Mouse (Mus musculus) CH12.LX (cell line): ENCODE data around the gene Gkn2. TPM values are rescaled to one million over a fixed set of nuclear protein-coding genes. Genes with fewer than 3 reads are reported as not detected.

Experiments used
- DNase-seq: peaks from one replicate; pipeline ENCODE4 v3.0.0-alpha.2; 2013; ENCODE audit errors: extremely low read depth
- H3K27ac ChIP-seq: 2 replicates; pipeline ENCODE4 v1.5.1; 2012; ENCODE audit warnings: low read depth, mild to moderate bottlenecking, control low read depth, moderate library complexity; ENCODE audit not compliant: insufficient read depth
- H3K27me3 ChIP-seq: replicated peaks from 2 replicates; pipeline ENCODE3; 2012; ENCODE audit warnings: inconsistent platforms
- H3K36me3 ChIP-seq, 2 experiments: replicated peaks in 1 of 2; 2 replicates each; pipeline versions ENCODE3 to v1.6.1; 2012; ENCODE audit warnings: inconsistent platforms in 1 of 2, low read length in 1 of 2, mild to moderate bottlenecking in 1 of 2, mixed read lengths in 1 of 2, moderate library complexity in 1 of 2; ENCODE audit not compliant: control insufficient read depth in 1 of 2, insufficient read depth in 1 of 2
- H3K4me1 ChIP-seq, 2 experiments: 2 replicates each; pipeline ENCODE4 v1.6.1; 2012; ENCODE audit warnings: inconsistent platforms in 1 of 2, moderate library complexity in 1 of 2; ENCODE audit not compliant: insufficient read depth in 2 of 2, control insufficient read depth in 1 of 2
- H3K4me2 ChIP-seq: 2 replicates; pipeline ENCODE4 v1.6.1; 2012; ENCODE audit warnings: low read depth, mild to moderate bottlenecking, control low read depth; ENCODE audit not compliant: poor library complexity, insufficient read depth, severe bottlenecking
- H3K4me3 ChIP-seq, 3 experiments: fragments of 150-350 bp in 1 of 3; sonication (generic) in 1 of 3; replicated peaks in 1 of 3; 2 replicates each; pipeline versions ENCODE3 to v1.5.1; 2011 to 2012; ENCODE audit warnings: low read depth in 2 of 3, low read length in 2 of 3, mild to moderate bottlenecking in 2 of 3, moderate library complexity in 2 of 3, control low read depth in 1 of 3, improper control_type of control experiment in 1 of 3, inconsistent platforms in 1 of 3, mixed read lengths in 1 of 3; ENCODE audit not compliant: poor library complexity in 1 of 3
- H3K79me2 ChIP-seq: replicated peaks from 2 replicates; pipeline ENCODE4 v1.6.1; 2012; ENCODE audit warnings: mild to moderate bottlenecking, moderate library complexity; ENCODE audit not compliant: control insufficient read depth, poor library complexity, insufficient read depth, severe bottlenecking; ENCODE audit errors: extremely low read depth
- H3K9ac ChIP-seq: 2 replicates; pipeline ENCODE4 v1.6.1; 2012; ENCODE audit warnings: low read depth, mild to moderate bottlenecking, control low read depth, moderate library complexity; ENCODE audit not compliant: insufficient read depth
- H3K9me3 ChIP-seq: replicated peaks from 2 replicates; pipeline ENCODE3; 2012; ENCODE audit warnings: low read length, inconsistent platforms, mixed read lengths
- CHD1 ChIP-seq: IDR thresholded peaks from 2 replicates; pipeline ENCODE4 v1.6.1; 2012; ENCODE audit warnings: low read depth, low read length, improper control_type of control experiment, inconsistent platforms
- CHD2 ChIP-seq: IDR thresholded peaks from 2 replicates; pipeline ENCODE4 v1.6.1; 2011; ENCODE audit warnings: low read length, improper control_type of control experiment
- CTCF ChIP-seq, 2 experiments: IDR thresholded peaks in 1 of 2; conservative IDR thresholded peaks in 1 of 2; 2 replicates each; pipeline ENCODE4 v1.5.1; 2011 to 2012; ENCODE audit warnings: low read depth in 2 of 2, low read length in 2 of 2, improper control_type of control experiment in 1 of 2, inconsistent platforms in 1 of 2, mild to moderate bottlenecking in 1 of 2, moderate library complexity in 1 of 2
- EP300 ChIP-seq: IDR thresholded peaks from 2 replicates; pipeline ENCODE4 v1.6.1; 2011; ENCODE audit warnings: low read length, improper control_type of control experiment
- GABPA ChIP-seq: IDR thresholded peaks from 2 replicates; pipeline ENCODE4 v1.6.1; 2012; ENCODE audit warnings: low read depth, low read length, improper control_type of control experiment, inconsistent platforms; ENCODE audit not compliant: insufficient replicate concordance
- HCFC1 ChIP-seq: IDR thresholded peaks from 2 replicates; pipeline ENCODE4 v1.6.1; 2012; ENCODE audit warnings: low read depth, mild to moderate bottlenecking, inconsistent platforms, low read length, improper control_type of control experiment
- IRF4 ChIP-seq: IDR thresholded peaks from 2 replicates; pipeline ENCODE4 v1.6.1; 2014; ENCODE audit warnings: low read depth, mild to moderate bottlenecking, inconsistent platforms, low read length, improper control_type of control experiment
- JUN ChIP-seq: IDR thresholded peaks from 2 replicates; pipeline ENCODE4 v1.6.1; 2011; ENCODE audit warnings: low read depth, mild to moderate bottlenecking, low read length, improper control_type of control experiment, moderate library complexity; ENCODE audit not compliant: insufficient read depth
- JUND ChIP-seq: conservative IDR thresholded peaks from 2 replicates; pipeline ENCODE4 v1.6.1; 2011; ENCODE audit warnings: low read depth, low read length, improper control_type of control experiment
- KAT2A ChIP-seq: IDR thresholded peaks from 2 replicates; pipeline ENCODE4 v1.6.1; 2012; ENCODE audit warnings: low read length, improper control_type of control experiment, inconsistent platforms; ENCODE audit not compliant: insufficient replicate concordance
- MAZ ChIP-seq: IDR thresholded peaks from 2 replicates; pipeline ENCODE4 v1.6.1; 2012; ENCODE audit warnings: low read depth, mild to moderate bottlenecking, inconsistent platforms, low read length, improper control_type of control experiment, moderate library complexity
- MEF2A ChIP-seq: IDR thresholded peaks from 2 replicates; pipeline ENCODE4 v1.6.1; 2014; ENCODE audit warnings: low read depth, mild to moderate bottlenecking, inconsistent platforms, low read length, improper control_type of control experiment, borderline replicate concordance
- NRF1 ChIP-seq: IDR thresholded peaks from 2 replicates; pipeline ENCODE4 v1.6.1; 2014; ENCODE audit warnings: low read depth, mild to moderate bottlenecking, inconsistent platforms, low read length, improper control_type of control experiment, moderate library complexity
- POLR2A ChIP-seq: IDR thresholded peaks from 2 replicates; pipeline ENCODE4 v1.6.1; 2011; ENCODE audit warnings: low read depth, mild to moderate bottlenecking, improper control_type of control experiment, low read length
- RAD21 ChIP-seq: IDR thresholded peaks from 2 replicates; pipeline ENCODE4 v1.6.1; 2011; ENCODE audit warnings: low read depth, mild to moderate bottlenecking, low read length, improper control_type of control experiment, moderate library complexity
- SMC3 ChIP-seq: IDR thresholded peaks from 2 replicates; pipeline ENCODE4 v1.6.1; 2011; ENCODE audit warnings: low read depth, low read length, improper control_type of control experiment
- TBP ChIP-seq: conservative IDR thresholded peaks from 2 replicates; pipeline ENCODE4 v1.6.1; 2011; ENCODE audit warnings: low read depth, low read length, improper control_type of control experiment
- TCF12 ChIP-seq: IDR thresholded peaks from 2 replicates; pipeline ENCODE4 v1.6.1; 2014; ENCODE audit warnings: low read depth, mild to moderate bottlenecking, inconsistent platforms, low read length, improper control_type of control experiment
- UBTF ChIP-seq: IDR thresholded peaks from 2 replicates; pipeline ENCODE4 v1.6.1; 2012; ENCODE audit warnings: low read depth, mild to moderate bottlenecking, inconsistent platforms, low read length, improper control_type of control experiment, moderate library complexity
- USF1 ChIP-seq: IDR thresholded peaks from 2 replicates; pipeline ENCODE4 v1.6.1; 2014; ENCODE audit warnings: low read depth, mild to moderate bottlenecking, inconsistent platforms, low read length, improper control_type of control experiment
- USF2 ChIP-seq: conservative IDR thresholded peaks from 2 replicates; pipeline ENCODE4 v1.6.1; 2011; ENCODE audit warnings: low read depth, low read length, improper control_type of control experiment
- ZC3H11A ChIP-seq: IDR thresholded peaks from 2 replicates; pipeline ENCODE4 v1.6.1; 2012; ENCODE audit warnings: low read depth, mild to moderate bottlenecking, inconsistent platforms, low read length, improper control_type of control experiment
- ZMIZ1 ChIP-seq: IDR thresholded peaks from 2 replicates; pipeline ENCODE4 v1.6.1; 2012; ENCODE audit warnings: low read depth, mild to moderate bottlenecking, inconsistent platforms, low read length, improper control_type of control experiment
- ZNF384 ChIP-seq: IDR thresholded peaks from 2 replicates; pipeline ENCODE4 v1.6.1; 2012; ENCODE audit warnings: low read depth, low read length, improper control_type of control experiment, inconsistent platforms
- dilution Hi-C: fragments of 300-500 bp; cut with MboI; formaldehyde crosslinking; loops from 2 replicates; pipeline ENCODE4 v1.14.3; 2020; ENCODE audit warnings: low sequenced_read_pairs; ENCODE audit not compliant: extremely low pct_unique_long_range_greater_than_20kb, extremely low pct_ligation_motif_present
- in situ Hi-C: fragments of 300-500 bp; cut with MboI; formaldehyde crosslinking; loops from 3 replicates; pipeline ENCODE4 v1.14.3; 2019; ENCODE audit warnings: low sequenced_read_pairs, low pct_ligation_motif_present, low pct_unique_long_range_greater_than_20kb, mixed read lengths
- polyA plus RNA-seq: library from polyadenylated mRNA; unstranded; fragments of >175 nt; gene quantifications from 2 replicates; pipeline ENCODE4 v1.2.1, GENCODE M21; 2012; ENCODE audit warnings: low read depth; ENCODE audit not compliant: insufficient read length
- total RNA-seq, 2 experiments: library from RNA; depleted of rRNA; stranded (reverse); fragments of 300-350 nt in 1 of 2; fragments of >200 nt in 1 of 2; gene quantifications; 2 replicates each; pipeline ENCODE4 v1.2.3; 2012 to 2014

Gene Gkn2
- total and polyA plus RNA-seq, 3 experiments = not detected

DNA sequence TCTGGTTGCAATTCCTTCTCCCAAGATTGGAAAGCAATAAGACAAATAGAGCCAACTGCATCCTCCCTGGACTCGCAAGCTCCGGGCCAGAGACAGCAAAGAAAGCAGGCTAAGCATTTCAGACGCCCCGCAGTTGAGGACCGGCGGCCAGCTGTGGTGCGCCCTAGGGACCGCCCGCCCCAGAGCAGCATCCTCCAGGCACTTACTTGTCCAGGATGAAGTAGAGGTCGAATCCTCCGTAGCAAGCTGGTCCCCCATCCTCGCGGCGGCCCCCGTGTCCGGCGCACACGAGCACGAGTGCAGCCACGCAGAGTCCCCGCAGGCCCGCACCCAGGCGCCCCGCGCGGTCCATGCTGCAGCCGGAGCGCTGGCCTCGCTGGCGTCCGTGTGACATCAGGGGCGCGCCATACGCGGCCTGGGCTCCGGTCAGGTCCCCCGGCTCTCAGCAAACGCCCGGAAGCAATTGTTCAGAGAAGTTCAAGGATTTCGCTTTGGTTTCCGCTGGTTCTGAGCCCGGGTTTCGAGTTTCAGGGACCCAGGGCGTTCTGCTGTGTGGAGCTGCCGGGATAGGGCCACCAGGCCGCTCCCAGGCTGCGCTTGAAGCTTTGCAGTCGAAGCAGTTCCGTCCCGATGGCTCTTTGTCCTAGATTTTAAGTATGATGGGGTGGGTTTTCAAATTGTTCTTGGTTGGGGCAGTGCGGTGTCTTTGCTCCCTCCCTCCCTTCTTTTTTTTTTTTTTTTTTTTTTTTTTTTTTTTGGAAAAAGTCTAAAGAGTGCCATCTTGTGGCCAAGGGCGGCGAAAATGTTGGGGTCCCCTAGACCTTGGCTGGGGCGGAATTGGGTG is 37.8 kb upstream of the Gkn2 start, which contains the start of gene Antxr1:
Gene Antxr1 (minus strand): TSS at position 731 of the 844 bp plus-strand sequence.
- DNase-seq = peak; percentile 17
- H3K36me3 ChIP-seq = no peaks in the 10 kb centered on the region
- peaks cover 1% of the 10 kb centered on the region for H3K27me3 ChIP-seq
- H3K9me3 ChIP-seq = no peaks in the 10 kb centered on the region
- dilution Hi-C loops = no loop called here
- in situ Hi-C loops = no loop called here
- no peaks in the 10 kb centered on the region for H3K79me2 ChIP-seq
- TF ChIP-seq MAZ = peak; percentile 83
- peak; percentile 100 for TF ChIP-seq ZNF384
- peak in 1 of 2 experiments; percentile 73; a peak in 2 of 4 replicates for TF ChIP-seq CTCF (conservative IDR thresholded peaks at IDR 0.05 in 1 of 2, IDR thresholded peaks at IDR 0.05 in 1 of 2; ENCODE audit: low read depth in 2 of 2, low read length in 2 of 2)
- no peak for TF ChIP-seq CHD1
- TF ChIP-seq NRF1 = no peak
- peak; percentile 49 for TF ChIP-seq RAD21
- TF ChIP-seq UBTF = 0 out of 2 replicates have a peak, but pooled peaks have one; percentile 5
- peak; percentile 55 for TF ChIP-seq SMC3
- H3K4me1 ChIP-seq = no peaks in the 10 kb centered on the region; a peak in 1 of 4 replicates
- H3K27ac ChIP-seq = no peak within 1 kb of the TSS
- peak within 1 kb of the TSS; percentile 57 for H3K4me2 ChIP-seq
- peak within 1 kb of the TSS in 2 of 3 experiments; percentile 16 to 23 for H3K4me3 ChIP-seq
- peak within 1 kb of the TSS; percentile 53; the same call in 1 of the 2 replicates for H3K9ac ChIP-seq

DNA sequence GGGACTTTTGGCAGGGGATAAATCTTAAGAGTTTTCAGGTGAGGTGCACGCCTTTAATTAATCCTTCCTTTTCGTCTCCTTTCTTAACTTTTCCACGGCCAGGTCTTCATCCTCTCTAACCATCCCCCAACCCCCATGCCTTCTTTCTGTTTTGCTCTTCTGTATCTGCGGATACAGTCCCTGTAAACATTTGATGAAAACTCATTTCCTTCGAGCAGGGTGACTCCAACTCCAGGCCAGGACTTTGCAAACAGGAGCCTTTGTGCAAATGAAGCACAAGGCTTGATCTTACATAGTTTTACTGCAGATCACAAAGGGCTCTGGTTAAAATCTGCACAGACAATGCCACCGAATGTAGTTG is 37.2 kb upstream of the Gkn2 start:
- in situ Hi-C loops = no loop called here
- dilution Hi-C loops = no loop called here
- H3K4me2 ChIP-seq = peak overlapping the region; percentile 57; the same call in 1 of the 2 replicates

DNA sequence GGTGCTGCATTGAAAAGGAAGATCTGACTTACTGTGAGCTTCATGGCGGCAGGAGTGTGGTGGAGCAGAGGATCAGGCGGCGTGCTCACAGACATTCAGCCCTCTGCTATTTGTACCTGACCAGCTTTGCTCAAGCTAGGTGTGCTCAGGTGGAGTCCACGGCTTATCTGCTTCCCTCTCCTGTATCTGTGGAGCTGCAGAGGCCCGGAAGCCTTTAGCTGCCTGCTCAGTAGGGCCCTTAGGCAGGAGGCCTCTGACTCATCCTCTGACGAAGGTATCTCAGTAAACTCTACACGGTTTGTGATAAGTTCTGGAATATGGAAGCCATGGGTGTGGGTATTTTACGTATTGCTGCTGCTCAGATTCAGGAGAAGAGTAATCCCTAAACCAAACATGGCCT is 22.3 kb upstream of the Gkn2 start, which contains the start of gene Gkn1:
Gene Gkn1 (minus strand): TSS at position 114 of the 400 bp plus-strand sequence.
- dilution Hi-C loops = no loop called here
- Histone ChIP-seq H3K4me3 (no peak within 1 kb of the TSS), H3K4me1 (no peaks in the 10 kb centered on the region), H3K27ac (no peak within 1 kb of the TSS), H3K9ac (no peak within 1 kb of the TSS), H3K79me2 (no peaks in the 10 kb centered on the region), H3K9me3 (no peaks in the 10 kb centered on the region), H3K4me2 (no peak within 1 kb of the TSS), H3K36me3 (no peaks in the 10 kb centered on the region), H3K27me3 (peaks cover 2% of the 10 kb centered on the region)
- in situ Hi-C loops = no loop called here
- no peak for DNase-seq
- no peak for TF ChIP-seq POLR2A
- TF ChIP-seq JUND = no peak
- TF ChIP-seq ZMIZ1 = no peak
- TF ChIP-seq TCF12 = no peak
- TF ChIP-seq USF2 = no peak
- TF ChIP-seq CHD2 = no peak
- TF ChIP-seq JUN = no peak
- no peak for TF ChIP-seq CTCF (conservative IDR thresholded peaks at IDR 0.05 in 1 of 2, IDR thresholded peaks at IDR 0.05 in 1 of 2; ENCODE audit: low read depth in 2 of 2, low read length in 2 of 2)
- TF ChIP-seq KAT2A = no peak
- no peak for TF ChIP-seq HCFC1
- no peak for TF ChIP-seq IRF4
- TF ChIP-seq GABPA = no peak
- TF ChIP-seq EP300 = no peak
- no peak for TF ChIP-seq ZC3H11A
- TF ChIP-seq MAZ = no peak
- no peak for TF ChIP-seq MEF2A
- TF ChIP-seq USF1 = no peak
- no peak for TF ChIP-seq TBP

More for the DNA sequence above, 37.2 kb upstream of the Gkn2 start:
- no peak for TF ChIP-seq ZNF384
- Histone ChIP-seq H3K9me3 (no peaks in the 10 kb centered on the region), H3K4me3 (no peak overlapping the region), H3K36me3 (no peaks in the 10 kb centered on the region), H3K27ac (no peak overlapping the region), H3K9ac (no peak overlapping the region), H3K27me3 (peaks cover 1% of the 10 kb centered on the region), H3K4me1 (no peaks in the 10 kb centered on the region; a peak in 1 of 4 replicates), H3K79me2 (no peaks in the 10 kb centered on the region)
- DNase-seq = no peak
